Mouse (Mus musculus) kidney, embryonic 15.5 days (tissue): Measurements from ENCODE around the gene Hras. TPM values are rescaled to one million over a fixed set of nuclear protein-coding genes. Genes with fewer than 3 reads are reported as not detected.

Source experiments
- ATAC-seq: fragments of 200-750 bp; cut with Nextera tagmentation; replicated peaks from 2 replicates; pipeline ENCODE4 v1.8.0; 2017; ENCODE audit warnings: moderate TSS enrichment; ENCODE audit not compliant: low FRiP score
- H3K27ac ChIP-seq: fragments of 300-500 bp; sonication (generic); 2 replicates; pipeline ENCODE4 v1.5.1; 2015; ENCODE audit warnings: mild to moderate bottlenecking, inconsistent platforms
- H3K27me3 ChIP-seq: fragments of 300-500 bp; sonication (generic); 2 replicates; pipeline ENCODE4 v1.6.1; 2015; ENCODE audit warnings: inconsistent platforms
- H3K36me3 ChIP-seq: fragments of 300-500 bp; sonication (generic); 2 replicates; pipeline ENCODE4 v1.6.1; 2015; ENCODE audit warnings: inconsistent platforms
- H3K4me1 ChIP-seq: fragments of 300-500 bp; sonication (generic); 2 replicates; pipeline ENCODE4 v1.6.1; 2015; ENCODE audit warnings: inconsistent platforms
- H3K4me2 ChIP-seq: fragments of 300-500 bp; sonication (generic); 2 replicates; pipeline ENCODE4 v1.6.1; 2015; ENCODE audit warnings: moderate library complexity, mild to moderate bottlenecking, inconsistent platforms
- H3K4me3 ChIP-seq: fragments of 300-500 bp; sonication (generic); replicated peaks from 2 replicates; pipeline ENCODE4 v1.5.1; 2015; ENCODE audit warnings: mild to moderate bottlenecking, inconsistent platforms
- H3K9ac ChIP-seq: fragments of 300-500 bp; sonication (generic); 2 replicates; pipeline ENCODE4 v1.6.1; 2015; ENCODE audit warnings: mild to moderate bottlenecking, inconsistent platforms
- H3K9me3 ChIP-seq: fragments of 300-500 bp; sonication (generic); replicated peaks from 2 replicates; pipeline ENCODE4 v1.6.1; 2016; ENCODE audit warnings: inconsistent platforms
- WGBS: fragments of 180-500 bp; shearing (Covaris S2); methylation state at CpG from one replicate; pipeline ENCODE4 v1.1.7; 2015; ENCODE audit warnings: mixed read lengths; 5-methylcytosine and 5-hydroxymethylcytosine counted together
- polyA plus RNA-seq: library from polyadenylated mRNA; unstranded; fragments of >200 nt; fragmentation: Nextera tagmentation; extraction: Ambion mirVana; gene quantifications from 2 replicates; pipeline ENCODE4 v1.2.1, GENCODE M21; 2015

The Hras gene
- polyA plus RNA-seq, 1 experiment from 2014 or later = 98.0 TPM

- Histone ChIP-seq H3K4me1 (peaks cover 40% of the 10 kb centered on the region), H3K36me3 (peaks cover 5% of the 10 kb centered on the region), H3K9me3 (no peaks in the 10 kb centered on the region), H3K9ac (no peak overlapping the region), H3K27ac (no peak overlapping the region), H3K4me3 (no peak overlapping the region), H3K4me2 (no peak overlapping the region), H3K27me3 (no peaks in the 10 kb centered on the region)
- 83% methylated on average over 3 of the region's 3 CpGs for WGBS
- ATAC-seq = no peak
These were observed 19.3 kb upstream of the Hras start for GRCm38 (mm10) chr7:141213133-141213532.

GRCm38 (mm10) chr7:141210606-141211131, 16.9 kb upstream of the Hras start:
- peaks cover 17% of the 10 kb centered on the region for H3K4me1 ChIP-seq
- H3K9ac ChIP-seq = no peak overlapping the region
- H3K36me3 ChIP-seq = no peaks in the 10 kb centered on the region
- no peak for ATAC-seq
- no peak overlapping the region for H3K27ac ChIP-seq
- H3K4me2 ChIP-seq = no peak overlapping the region
- no peak overlapping the region for H3K4me3 ChIP-seq
- no peaks in the 10 kb centered on the region for H3K9me3 ChIP-seq
- WGBS = 80% methylated on average over 14 of the region's 14 CpGs
- no peaks in the 10 kb centered on the region for H3K27me3 ChIP-seq

GRCm38 (mm10) chr7:141210137-141210536, 16.3 kb upstream of the Hras start:
- H3K9ac ChIP-seq = no peak overlapping the region
- H3K9me3 ChIP-seq = no peaks in the 10 kb centered on the region
- H3K36me3 ChIP-seq = no peaks in the 10 kb centered on the region
- H3K27ac ChIP-seq = no peak overlapping the region
- H3K4me3 ChIP-seq = no peak overlapping the region
- no peaks in the 10 kb centered on the region for H3K27me3 ChIP-seq
- H3K4me1 ChIP-seq = peaks cover 16% of the 10 kb centered on the region
- no peak overlapping the region for H3K4me2 ChIP-seq
- 68% methylated on average over 12 of the region's 12 CpGs for WGBS
- no peak for ATAC-seq

GRCm38 (mm10) chr7:141209526-141209925, 15.7 kb upstream of the Hras start:
- no peaks in the 10 kb centered on the region for H3K9me3 ChIP-seq
- peaks cover 10% of the 10 kb centered on the region for H3K4me1 ChIP-seq
- no peak overlapping the region for H3K4me3 ChIP-seq
- no peak overlapping the region for H3K4me2 ChIP-seq
- H3K36me3 ChIP-seq = no peaks in the 10 kb centered on the region
- H3K9ac ChIP-seq = no peak overlapping the region
- 83% methylated on average over 3 of the region's 3 CpGs for WGBS
- no peak; the same call in 1 of the 2 replicates for ATAC-seq
- H3K27ac ChIP-seq = no peak overlapping the region
- H3K27me3 ChIP-seq = no peaks in the 10 kb centered on the region

- H3K27me3 ChIP-seq = no peaks in the 10 kb centered on the region
- H3K36me3 ChIP-seq = no peaks in the 10 kb centered on the region
- H3K4me2 ChIP-seq = no peak overlapping the region
- WGBS = 90% methylated on average over 18 of the region's 18 CpGs
- no peaks in the 10 kb centered on the region for H3K4me1 ChIP-seq
- no peaks in the 10 kb centered on the region for H3K9me3 ChIP-seq
- H3K27ac ChIP-seq = no peak overlapping the region
- H3K9ac ChIP-seq = no peak overlapping the region
- no peak overlapping the region for H3K4me3 ChIP-seq
- no peak for ATAC-seq
These were observed 12.6 kb upstream of the Hras start for GRCm38 (mm10) chr7:141206182-141206937.

GRCm38 (mm10) chr7:141205504-141205903, 11.7 kb upstream of the Hras start:
- H3K4me1 ChIP-seq = no peaks in the 10 kb centered on the region
- no peak for ATAC-seq
- H3K36me3 ChIP-seq = no peaks in the 10 kb centered on the region
- no peak overlapping the region for H3K27ac ChIP-seq
- H3K4me3 ChIP-seq = no peak overlapping the region
- no peak overlapping the region for H3K4me2 ChIP-seq
- H3K9me3 ChIP-seq = no peaks in the 10 kb centered on the region
- 88% methylated on average over 5 of the region's 5 CpGs for WGBS
- no peak overlapping the region for H3K9ac ChIP-seq
- H3K27me3 ChIP-seq = no peaks in the 10 kb centered on the region

- no peak overlapping the region for H3K9ac ChIP-seq
- 82% methylated on average over 3 of the region's 3 CpGs for WGBS
- H3K4me3 ChIP-seq = no peak overlapping the region
- H3K4me2 ChIP-seq = no peak overlapping the region
- no peaks in the 10 kb centered on the region for H3K36me3 ChIP-seq
- no peaks in the 10 kb centered on the region for H3K9me3 ChIP-seq
- H3K4me1 ChIP-seq = no peaks in the 10 kb centered on the region
- no peaks in the 10 kb centered on the region for H3K27me3 ChIP-seq
- H3K27ac ChIP-seq = no peak overlapping the region
- no peak for ATAC-seq
These were observed 10.7 kb upstream of the Hras start for GRCm38 (mm10) chr7:141204546-141204945.

- Histone ChIP-seq H3K4me1 (peaks cover 14% of the 10 kb centered on the region), H3K4me3 (no peak overlapping the region), H3K4me2 (no peak overlapping the region), H3K27ac (no peak overlapping the region), H3K9ac (no peak overlapping the region), H3K9me3 (no peaks in the 10 kb centered on the region), H3K27me3 (no peaks in the 10 kb centered on the region), H3K36me3 (peaks cover 4% of the 10 kb centered on the region; the same call in 1 of the 2 replicates)
- no peak for ATAC-seq
- 97% methylated on average over 4 of the region's 4 CpGs for WGBS
These were observed 4.3 kb upstream of the Hras start for GRCm38 (mm10) chr7:141198121-141198520.

- no peak overlapping the region for H3K27ac ChIP-seq
- H3K4me2 ChIP-seq = no peak overlapping the region
- H3K36me3 ChIP-seq = peaks cover 9% of the 10 kb centered on the region
- H3K9me3 ChIP-seq = no peaks in the 10 kb centered on the region
- H3K9ac ChIP-seq = no peak overlapping the region
- WGBS = 87% methylated on average over 8 of the region's 8 CpGs
- no peak overlapping the region for H3K4me3 ChIP-seq
- H3K4me1 ChIP-seq = peaks cover 28% of the 10 kb centered on the region
- ATAC-seq = no peak
- no peaks in the 10 kb centered on the region for H3K27me3 ChIP-seq
These were observed 2.9 kb upstream of the Hras start for GRCm38 (mm10) chr7:141196619-141197282.

- Histone ChIP-seq H3K4me1 (peaks cover 32% of the 10 kb centered on the region), H3K9me3 (no peaks in the 10 kb centered on the region), H3K4me2 (peak overlapping the region; percentile 94), H3K27me3 (no peaks in the 10 kb centered on the region), H3K36me3 (peaks cover 19% of the 10 kb centered on the region), H3K27ac (peak overlapping the region; percentile 84; the same call in 1 of the 2 replicates), H3K9ac (no peak overlapping the region), H3K4me3 (peak overlapping the region; percentile 95)
- WGBS = 89% methylated on average over 2 of the region's 2 CpGs
- ATAC-seq = no peak
These were observed 1.9 kb upstream of the Hras start for GRCm38 (mm10) chr7:141195754-141196153.

GRCm38 (mm10) chr7:141194830-141195229, 1.0 kb upstream of the Hras start:
- ATAC-seq = peak; percentile 19; the same call in 1 of the 2 replicates

GRCm38 (mm10) chr7:141194409-141194808, 604 bp upstream of the Hras start:
- Histone ChIP-seq H3K36me3 (peaks cover 32% of the 10 kb centered on the region), H3K4me2 (peak overlapping the region; percentile 94), H3K9me3 (no peaks in the 10 kb centered on the region), H3K9ac (peak overlapping the region; percentile 41), H3K27ac (peak overlapping the region; percentile 84), H3K4me1 (peaks cover 32% of the 10 kb centered on the region), H3K27me3 (no peaks in the 10 kb centered on the region), H3K4me3 (peak overlapping the region; percentile 95)
- under 1% methylated on average over 23 of the region's 23 CpGs for WGBS
- ATAC-seq = no peak

More at GRCm38 (mm10) chr7:141194830-141195229, 1.0 kb upstream of the Hras start:
- H3K27me3 ChIP-seq = no peaks in the 10 kb centered on the region
- H3K9me3 ChIP-seq = no peaks in the 10 kb centered on the region
- peak overlapping the region; percentile 84 for H3K27ac ChIP-seq
- peak overlapping the region; percentile 41 for H3K9ac ChIP-seq
- under 1% methylated on average over 28 of the region's 28 CpGs for WGBS
- H3K4me1 ChIP-seq = peaks cover 32% of the 10 kb centered on the region
- peak overlapping the region; percentile 94 for H3K4me2 ChIP-seq
- peak overlapping the region; percentile 95 for H3K4me3 ChIP-seq
- H3K36me3 ChIP-seq = peaks cover 28% of the 10 kb centered on the region
